8 mouse cellular contexts compared by ENCODE assay signal in the genomic region with DNA sequence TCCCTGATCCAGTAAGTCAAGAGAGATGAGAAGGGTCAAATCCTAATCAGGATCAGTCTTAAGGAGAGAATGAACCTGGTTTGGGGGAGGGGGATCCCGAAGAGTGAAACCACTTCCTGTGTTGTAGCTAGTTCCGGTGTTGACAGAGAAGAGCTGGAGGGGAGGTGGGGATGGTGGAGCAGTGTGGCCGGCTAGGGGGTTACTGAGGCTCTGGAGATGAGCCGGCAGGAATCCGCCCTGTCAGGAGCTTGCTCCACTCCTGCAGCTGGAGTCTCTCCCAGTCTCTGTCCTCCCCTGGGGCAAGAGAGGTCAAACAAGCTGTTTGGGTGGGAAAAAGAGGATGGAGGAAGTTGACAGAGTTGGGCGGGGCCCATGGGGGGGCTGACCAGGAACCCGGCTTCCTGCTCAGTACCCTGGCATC. TPM values are rescaled to one million over a fixed set of nuclear protein-coding genes. Genes with fewer than 3 reads are reported as not detected.
DNase-seq lines count a peak whose midpoint lies in the region; ATAC-seq and TF ChIP-seq lines count a peak whose summit lies in the region.

Gene Gpsm3, plus strand, starts transcription at position 126 of the 421 bp plus-strand sequence.

- DNase-seq in cerebellum, adult 9-10 months = peak; percentile 58
- DNase-seq in cerebellum, postnatal 36 days = no peak
- DNase-seq in kidney, postnatal 0 days (ENCODE audit: low spot score) = peak; percentile 82
- peak; percentile 78 for DNase-seq in lung, postnatal 36 days
- DNase-seq in spleen, postnatal 36 days (ENCODE audit: low spot score in 2 of 2) = peak; percentile 74 to 79
- DNase-seq in left cerebral cortex, adult 11 months (ENCODE audit: low spot score) = no peak

- H3K4me2 ChIP-seq in heart, embryonic 11.5 days = peak within 1 kb of the TSS; percentile 99
- peak within 1 kb of the TSS; percentile 98 for H3K4me2 ChIP-seq in kidney, postnatal 0 days (ENCODE audit: low read length)

- no peaks in the 10 kb centered on the region for H3K27me3 ChIP-seq in heart, embryonic 11.5 days (ENCODE audit: control insufficient read depth, insufficient read depth, low read length)
- H3K27me3 ChIP-seq in kidney, postnatal 0 days (ENCODE audit: insufficient read depth, low read length) = no peaks in the 10 kb centered on the region

- ATAC-seq in heart, embryonic 11.5 days (replicated peaks; ENCODE audit: insufficient number of reproducible peaks, low FRiP score, low TSS enrichment) = no peak
- no peak for ATAC-seq in kidney, postnatal 0 days (replicated peaks; ENCODE audit: low FRiP score, low read depth)

- H3K9ac ChIP-seq in heart, embryonic 11.5 days (ENCODE audit: low read depth, low read length) = peak within 1 kb of the TSS; percentile 58; the same call in 1 of the 2 replicates
- peak within 1 kb of the TSS; percentile 27 for H3K9ac ChIP-seq in kidney, postnatal 0 days (ENCODE audit: low read depth, low read length)

- TF ChIP-seq CTCF in kidney, postnatal 0 days (IDR thresholded peaks at IDR 0.05; ENCODE audit: low read depth) = no peak

- H3K36me3 ChIP-seq in heart, embryonic 11.5 days (ENCODE audit: control insufficient read depth, insufficient read depth, low read length) = 0 out of 2 replicates have a peak, but pooled peaks cover 2% of the 10 kb centered on the region
- 0 out of 2 replicates have a peak, but pooled peaks cover 2% of the 10 kb centered on the region for H3K36me3 ChIP-seq in kidney, postnatal 0 days (ENCODE audit: insufficient read depth, low read length)

- H3K27ac ChIP-seq in brown adipose tissue, adult 24 weeks (replicated peaks; ENCODE audit: low read depth, low read length) = peak within 1 kb of the TSS; percentile 82
- H3K27ac ChIP-seq in heart, embryonic 11.5 days (ENCODE audit: low read depth, low read length) = peak within 1 kb of the TSS; percentile 97; the same call in 1 of the 2 replicates
- peak within 1 kb of the TSS; percentile 99 for H3K27ac ChIP-seq in kidney, postnatal 0 days

- peaks cover 16% of the 10 kb centered on the region for H3K4me1 ChIP-seq in brown adipose tissue, adult 24 weeks (ENCODE audit: control insufficient read depth, insufficient read depth, insufficient read length, low read length)
- H3K4me1 ChIP-seq in heart, embryonic 11.5 days (ENCODE audit: control insufficient read depth, insufficient read depth, low read length) = peaks cover 58% of the 10 kb centered on the region
- H3K4me1 ChIP-seq in kidney, postnatal 0 days (replicated peaks; ENCODE audit: insufficient read depth, low read length) = peaks cover 53% of the 10 kb centered on the region

- no peaks in the 10 kb centered on the region for H3K9me3 ChIP-seq in heart, embryonic 11.5 days (replicated peaks; ENCODE audit: control insufficient read depth, low read length)
- H3K9me3 ChIP-seq in kidney, postnatal 0 days (replicated peaks; ENCODE audit: low read length) = no peaks in the 10 kb centered on the region

- H3K4me3 ChIP-seq in brown adipose tissue, adult 24 weeks (ENCODE audit: insufficient read depth, low read depth, low read length) = peak within 1 kb of the TSS; percentile 38
- peak within 1 kb of the TSS; percentile 19 for H3K4me3 ChIP-seq in heart, embryonic 11.5 days (ENCODE audit: low read depth, low read length)
- H3K4me3 ChIP-seq in kidney, postnatal 0 days (replicated peaks; ENCODE audit: low read depth, low read length) = no peak within 1 kb of the TSS; the same call in 1 of the 2 replicates

- 17% methylated on average over 7 of the region's 7 CpGs for WGBS in heart, embryonic 11.5 days (ENCODE audit: insufficient replicate concordance)
- 9% methylated on average over 7 of the region's 7 CpGs for WGBS in kidney, postnatal 0 days

RNA-seq across cellular contexts. Expression of gene Gpsm3, which starts in this region (rescaled TPM):
- 3.3 and 7.5 TPM in 2 replicates for polyA plus RNA-seq in brown adipose tissue, adult 24 weeks (2012; ENCODE audit: insufficient read depth, insufficient read length, missing spikeins)
- 5.7 and 10.3 TPM in 2 replicates for polyA plus RNA-seq in heart, embryonic 11.5 days (2014; fragmentation: Nextera tagmentation; extraction: Ambion mirVana)
- polyA plus RNA-seq in kidney, postnatal 0 days (2015; fragmentation: Nextera tagmentation; extraction: Ambion mirVana) = 28.5 and 29.5 TPM in 2 replicates

Comparison
In these comparisons a context has a peak if more than half of its experiments do, and no peak if none do; other contexts are left out.
1. DNase-seq: peak in cerebellum, adult 9-10 months (single experiment), kidney, postnatal 0 days (single experiment), lung, postnatal 36 days (single experiment) and spleen, postnatal 36 days (2 of 2); none in cerebellum, postnatal 36 days (0 of 2) and left cerebral cortex, adult 11 months (single experiment).
2. Peak in every context shown above with its lines, with median percentiles within 50 percentile points of each other: H3K27ac ChIP-seq.